Mouse (Mus musculus): ENCODE results near the gene Avil. TPM values are rescaled to one million over a fixed set of nuclear protein-coding genes. Genes with fewer than 3 reads are reported as not detected.

Avil gene
- 1 to 10 TPM in 1 of 2 experiments, under 1 TPM in 1; 0.08 to 1.8 TPM for polyA plus RNA-seq (2012; fragmentation: generic; extraction: Trizol)

DNA sequence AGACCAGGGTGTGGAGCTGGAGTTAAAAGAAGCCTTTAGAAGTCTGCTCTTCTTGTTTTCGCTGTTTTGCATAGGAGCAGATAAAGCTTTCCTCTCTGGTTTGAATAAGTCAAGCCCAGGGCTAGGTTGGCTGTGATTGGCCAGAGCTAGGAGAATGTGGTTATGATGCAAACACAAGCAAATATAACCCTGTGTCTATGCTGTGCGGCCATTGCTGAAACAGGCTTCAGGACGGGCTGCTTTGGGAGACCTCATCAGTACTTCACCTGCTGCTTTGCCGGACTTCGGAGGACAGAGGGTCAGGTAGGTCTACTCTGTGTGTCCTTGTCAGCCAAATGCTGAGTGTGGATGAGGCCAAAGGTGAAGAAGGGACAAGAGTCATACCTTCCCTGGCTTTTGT lies at the start of gene Avil:
TSS of gene Avil (plus strand) at position 181 of the 400 bp plus-strand sequence.

DNA sequence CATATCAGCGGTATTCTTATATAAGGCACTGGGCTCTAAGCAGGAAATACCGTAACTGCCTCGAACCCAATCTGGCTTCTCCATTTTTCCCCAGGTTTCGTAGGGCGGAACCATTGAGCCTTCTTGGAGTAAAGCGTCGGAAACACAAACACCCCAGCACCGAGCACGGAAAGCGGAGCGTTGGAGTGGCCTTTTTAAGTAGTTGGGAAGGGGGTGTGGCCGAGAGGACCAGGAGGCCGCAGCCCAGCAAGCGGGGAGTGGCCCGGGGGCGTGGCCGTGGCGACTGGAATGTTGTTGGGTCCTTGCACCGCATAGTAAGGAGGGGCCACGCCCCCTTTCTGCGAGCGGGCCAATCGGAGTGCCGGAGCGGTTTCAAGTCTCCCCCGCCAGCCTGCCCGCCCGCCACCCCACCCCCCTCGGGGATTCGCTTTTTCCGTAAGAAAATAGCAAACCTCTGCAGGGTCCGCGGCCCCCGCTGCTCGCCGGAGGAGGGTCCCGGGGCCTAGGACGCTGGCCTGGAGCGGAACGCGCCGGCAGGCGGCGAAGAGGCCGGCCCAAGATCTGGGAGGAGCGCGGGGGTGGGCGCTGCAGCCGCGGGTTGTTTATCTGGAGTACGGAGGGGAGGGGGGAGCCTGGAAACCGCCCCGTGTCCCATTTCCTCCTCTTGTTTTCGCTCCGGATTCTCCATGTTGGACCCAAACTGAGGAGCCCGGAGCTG lies 22.1 kb upstream of the Avil start, which contains the start of gene Ctdsp2:
TSS of gene Ctdsp2 (plus strand) at position 441 of the 718 bp plus-strand sequence.

DNA sequence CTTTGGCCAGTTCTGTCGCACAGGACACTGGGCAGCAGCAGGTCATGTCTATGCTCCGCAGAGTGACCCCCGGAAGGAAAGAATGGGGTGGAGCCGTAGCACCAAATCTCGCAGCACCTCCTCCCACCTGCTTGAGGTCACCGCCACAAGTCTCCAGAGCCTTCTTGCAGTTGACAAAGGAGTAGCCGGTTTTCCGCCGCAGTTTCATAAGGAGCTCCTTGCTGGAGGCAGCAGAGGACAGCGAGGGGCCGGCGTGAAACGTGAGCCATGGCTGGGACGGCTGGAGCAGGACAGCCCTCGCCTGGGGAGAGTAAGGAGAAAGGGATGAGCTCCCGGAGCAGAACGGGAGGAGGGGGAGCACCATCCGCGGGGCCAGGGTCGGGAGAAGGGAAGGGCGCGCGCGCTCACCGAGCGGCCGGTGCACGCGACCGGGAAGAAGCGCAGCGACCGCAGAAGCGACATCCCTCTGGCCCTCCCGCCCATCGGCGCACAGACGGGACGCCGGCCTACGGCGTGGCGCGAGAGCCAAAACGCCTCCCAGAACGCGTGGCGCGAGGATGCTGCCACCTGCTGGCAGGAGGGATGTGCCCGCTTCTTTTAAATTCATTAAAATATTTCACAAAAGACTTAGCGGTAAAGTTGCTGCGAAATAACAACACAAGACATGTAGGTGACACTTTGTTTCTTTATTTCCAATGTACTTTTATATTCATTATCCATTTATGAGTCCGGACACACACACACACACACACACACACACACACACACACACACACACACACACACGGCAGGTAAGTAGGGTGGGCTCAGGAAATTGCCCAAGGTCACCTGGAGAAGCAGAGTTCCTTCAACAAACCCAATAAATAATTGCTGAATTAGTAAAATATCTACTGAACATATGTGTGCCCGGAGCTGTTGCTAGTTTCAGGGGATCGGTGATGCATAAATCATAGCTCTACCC lies 30.1 kb downstream of the Avil start, which contains the start of gene Tsfm:
TSS of gene Tsfm (minus strand) at position 505 of the 961 bp plus-strand sequence.

DNA sequence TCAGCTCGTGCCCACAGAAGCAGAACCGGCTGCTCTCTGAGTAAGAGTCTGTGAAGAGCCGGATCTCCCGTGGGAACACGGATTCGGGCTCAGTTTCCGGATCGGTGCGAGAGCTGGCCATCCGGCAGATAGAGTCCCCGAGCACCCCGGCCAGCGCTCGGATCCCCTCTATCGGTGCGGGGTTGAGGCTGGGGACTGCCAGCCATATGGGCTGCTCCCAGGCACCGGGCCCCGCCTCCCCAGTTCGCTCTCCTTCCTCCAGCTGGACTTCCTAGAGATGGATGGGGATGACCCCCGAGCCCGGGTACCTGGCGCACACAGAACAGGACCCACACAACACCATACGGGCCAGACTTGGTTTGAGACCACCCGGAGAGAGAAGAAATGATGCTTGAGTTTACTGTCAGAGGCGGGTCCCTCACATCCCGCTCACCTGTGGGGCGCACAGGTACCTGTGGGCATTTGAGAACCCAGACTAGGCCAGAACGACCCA lies 40.8 kb downstream of the Avil start, which contains the start of the genes Mettl1 and Eef1akmt3:
TSS of gene Mettl1 (plus strand) at position 141 of the 493 bp plus-strand sequence.
TSS of gene Eef1akmt3 (minus strand) at position 240 of the 493 bp plus-strand sequence.

DNA sequence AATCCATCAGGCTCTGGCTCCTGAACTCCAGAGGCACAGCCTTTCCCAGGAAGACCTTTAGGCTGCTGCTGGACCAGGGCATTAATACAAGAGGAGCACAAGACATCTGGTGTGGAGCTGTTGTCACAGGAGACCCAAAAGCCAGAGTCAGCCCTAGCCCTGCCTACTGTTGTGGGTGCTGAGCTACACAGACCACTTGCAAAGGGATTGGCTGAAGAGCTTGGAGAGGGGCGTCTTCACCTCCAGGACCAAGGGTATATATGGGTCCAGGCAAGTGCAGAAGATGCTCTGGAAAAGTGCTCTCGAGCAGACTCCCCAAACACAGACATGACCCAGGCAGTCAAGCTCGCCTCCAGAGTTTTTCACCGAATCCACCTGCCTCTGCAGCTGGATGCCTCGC lies 47.4 kb downstream of the Avil start, which contains the start of gene Cyp27b1:
TSS of gene Cyp27b1 (plus strand) at position 297 of the 400 bp plus-strand sequence.

DNA sequence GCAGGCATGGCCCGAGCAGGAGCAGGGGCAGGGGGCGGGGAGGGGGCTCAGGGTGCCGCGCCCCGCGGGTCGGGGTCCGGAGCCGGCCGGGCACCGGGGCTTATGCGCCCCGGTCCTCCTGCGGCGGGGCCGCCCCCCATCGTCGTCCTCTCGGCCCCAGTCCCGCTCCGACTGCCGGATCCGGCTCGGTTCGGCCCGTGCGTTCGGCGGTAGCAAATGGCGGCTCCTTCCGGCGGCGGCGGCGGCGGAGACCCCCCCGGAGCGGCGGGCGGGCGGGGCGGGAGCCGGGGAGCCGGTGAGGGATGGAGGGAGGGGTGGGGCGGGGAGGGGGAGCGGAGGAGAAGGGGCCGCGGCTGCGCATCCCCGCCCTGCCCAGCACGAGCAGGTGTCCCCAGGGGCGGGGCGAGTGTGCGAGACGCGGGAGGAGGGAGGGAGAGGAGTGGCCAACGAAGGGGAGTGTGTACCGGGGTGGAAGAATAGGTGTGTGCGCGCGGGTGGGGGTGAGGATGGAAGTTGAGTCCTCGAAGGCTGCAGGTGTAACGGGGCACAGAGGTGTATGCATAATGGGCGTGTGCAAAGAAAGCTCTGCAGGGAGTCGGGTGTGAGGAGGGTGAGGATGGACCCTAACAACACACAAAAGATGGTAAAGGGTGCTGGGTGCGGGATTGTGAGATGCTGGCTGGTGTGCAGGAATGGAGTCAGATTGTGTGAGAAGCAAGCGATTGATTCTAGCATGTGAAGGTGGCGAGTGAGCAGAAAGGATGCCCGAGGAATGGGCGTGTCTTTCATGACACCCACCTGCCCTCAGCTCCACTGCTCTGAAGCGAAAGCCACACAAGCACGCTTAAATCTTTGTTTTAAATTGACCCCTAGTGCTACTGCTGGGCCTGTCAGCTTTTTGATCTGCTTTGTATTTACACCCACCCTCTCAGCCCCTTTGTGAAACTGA lies 59.7 kb downstream of the Avil start, which contains the start of gene March9:
TSS of gene March9 (minus strand) at position 217 of the 949 bp plus-strand sequence.

DNA sequence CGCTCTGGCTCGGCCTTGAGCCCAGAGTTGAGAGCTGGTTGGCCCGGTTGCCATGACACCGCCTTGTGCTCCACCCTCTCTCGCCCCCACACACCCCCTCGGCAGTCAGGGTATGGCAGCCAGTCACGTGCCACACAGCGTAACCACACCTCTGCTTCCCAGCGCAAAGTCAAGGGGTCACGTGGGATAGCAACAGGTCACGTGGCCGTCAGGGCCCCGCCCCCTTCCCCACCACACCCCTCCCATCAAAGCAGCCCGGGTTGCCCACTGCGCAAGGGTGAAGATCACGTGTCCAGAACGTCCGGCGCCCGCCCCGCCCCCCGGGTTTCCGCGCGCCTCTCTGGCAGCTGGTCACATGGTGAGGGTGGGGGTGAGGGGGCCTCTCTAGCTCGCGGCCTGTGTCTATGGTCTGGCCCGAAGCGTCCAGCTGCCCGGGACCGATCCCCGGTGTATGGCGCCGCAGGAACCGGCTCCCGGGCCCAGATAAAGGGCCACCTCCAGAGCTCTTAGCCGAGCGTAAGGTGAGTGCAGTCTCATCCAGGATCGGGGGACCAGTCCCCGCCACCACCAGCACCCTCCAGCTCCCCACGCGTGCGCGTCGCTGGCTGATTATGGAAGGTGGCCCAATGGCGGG lies 62.8 kb downstream of the Avil start, which contains the start of gene Cdk4:
TSS of gene Cdk4 (plus strand) at position 296 of the 634 bp plus-strand sequence.

Other genes starting within 250 kb of the Avil start
- gene Atp23, start 99.4 kb upstream of the Avil start, polyA plus RNA-seq (2012; fragmentation: generic; extraction: Trizol), result 10 to 100 TPM; 13.2 to 19.2 TPM
- 100 to 1,000 TPM in 1 of 2 experiments, 10 to 100 TPM in 1; 55.9 to 178 TPM for gene Ctdsp2, start 22.0 kb upstream of the Avil start, polyA plus RNA-seq (2012; fragmentation: generic; extraction: Trizol)
- gene Tsfm, start 30.1 kb downstream of the Avil start, polyA plus RNA-seq (2012; fragmentation: generic; extraction: Trizol), result 10 to 100 TPM; 33.2 to 45.3 TPM
- 10 to 100 TPM; 11.5 to 42.6 TPM for gene Mettl1, start 40.7 kb downstream of the Avil start, polyA plus RNA-seq (2012; fragmentation: generic; extraction: Trizol)
- gene Eef1akmt3, start 40.8 kb downstream of the Avil start, polyA plus RNA-seq (2012; fragmentation: generic; extraction: Trizol), result under 1 TPM; 0.05 to 0.14 TPM
- gene Cyp27b1, start 47.5 kb downstream of the Avil start, polyA plus RNA-seq (2012; fragmentation: generic; extraction: Trizol), result 1 to 10 TPM in 1 of 2 experiments, under 1 TPM in 1; 0.06 to 1.1 TPM
- 10 to 100 TPM; 11.7 to 15.1 TPM for gene March9, start 59.5 kb downstream of the Avil start, polyA plus RNA-seq (2012; fragmentation: generic; extraction: Trizol)
- 100 to 1,000 TPM; 769 to 844 TPM for gene Cdk4, start 62.8 kb downstream of the Avil start, polyA plus RNA-seq (2012; fragmentation: generic; extraction: Trizol)
- gene Tspan31, start 69.6 kb downstream of the Avil start, polyA plus RNA-seq (2012; fragmentation: generic; extraction: Trizol), result 100 to 1,000 TPM in 1 of 2 experiments, 10 to 100 TPM in 1; 74.9 to 185 TPM
- gene Agap2, start 74.6 kb downstream of the Avil start, polyA plus RNA-seq (2012; fragmentation: generic; extraction: Trizol), result 10 to 100 TPM in 1 of 2 experiments, under 1 TPM in 1; 0.85 to 10.7 TPM
- 100 to 1,000 TPM in 1 of 2 experiments, 10 to 100 TPM in 1; 27.4 to 134 TPM for gene Os9, start 120.4 kb downstream of the Avil start, polyA plus RNA-seq (2012; fragmentation: generic; extraction: Trizol)
- 10 to 100 TPM in 1 of 2 experiments, 1 to 10 TPM in 1; 4.1 to 18.6 TPM for gene B4galnt1, start 164.5 kb downstream of the Avil start, polyA plus RNA-seq (2012; fragmentation: generic; extraction: Trizol)
- under 1 TPM; 0.14 to 0.66 TPM for gene Slc26a10, start 179.9 kb downstream of the Avil start, polyA plus RNA-seq (2012; fragmentation: generic; extraction: Trizol)
- 100 to 1,000 TPM in 1 of 2 experiments, 10 to 100 TPM in 1; 23.6 to 137 TPM for gene Arhgef25, start 189.4 kb downstream of the Avil start, polyA plus RNA-seq (2012; fragmentation: generic; extraction: Trizol)
- 10 to 100 TPM; 26.0 to 79.0 TPM for gene Dtx3, start 195.0 kb downstream of the Avil start, polyA plus RNA-seq (2012; fragmentation: generic; extraction: Trizol)
- 10 to 100 TPM in 1 of 2 experiments, 1 to 10 TPM in 1; 9.1 to 33.4 TPM for gene Pip4k2c, start 210.9 kb downstream of the Avil start, polyA plus RNA-seq (2012; fragmentation: generic; extraction: Trizol)